Mouse (Mus musculus) testis, adult 2 months (tissue): ENCODE data around the gene Olfr353. TPM values are rescaled to one million over a fixed set of nuclear protein-coding genes. Genes with fewer than 3 reads are reported as not detected.

ENCODE experiments used
- H3K27ac ChIP-seq: fragments of 200-500 bp; 2 replicates; pipeline ENCODE4 v1.5.1; 2012; ENCODE audit warnings: low read depth, low read length; ENCODE audit not compliant: control insufficient read depth, insufficient read depth
- H3K27me3 ChIP-seq: fragments of 200-500 bp; 2 replicates; pipeline ENCODE4 v1.6.1; 2012; ENCODE audit warnings: mild to moderate bottlenecking, low read length, moderate library complexity; ENCODE audit not compliant: control insufficient read depth, insufficient read depth
- H3K36me3 ChIP-seq: fragments of 200-500 bp; 2 replicates; pipeline ENCODE4 v1.6.1; 2012; ENCODE audit warnings: mild to moderate bottlenecking, low read length; ENCODE audit not compliant: control insufficient read depth, insufficient read depth
- H3K4me1 ChIP-seq: fragments of 200-500 bp; 2 replicates; pipeline ENCODE4 v1.6.1; 2012; ENCODE audit warnings: low read length; ENCODE audit not compliant: control insufficient read depth, insufficient read depth
- H3K4me3 ChIP-seq: fragments of 200-500 bp; 2 replicates; pipeline ENCODE4 v1.5.1; 2012; ENCODE audit warnings: low read depth, mild to moderate bottlenecking, low read length, moderate library complexity, mixed read lengths; ENCODE audit not compliant: control insufficient read depth
- CTCF ChIP-seq: fragments of 200-500 bp; IDR thresholded peaks from 2 replicates; pipeline ENCODE4 v1.5.1; 2012; ENCODE audit warnings: low read depth, mild to moderate bottlenecking, inconsistent platforms, low read length, moderate library complexity; ENCODE audit not compliant: control insufficient read depth, insufficient read depth, insufficient replicate concordance
- POLR2A ChIP-seq: fragments of 200-500 bp; IDR thresholded peaks from 2 replicates; pipeline ENCODE4 v1.6.1; 2012; ENCODE audit warnings: low read depth, mild to moderate bottlenecking, inconsistent platforms, low read length, moderate library complexity; ENCODE audit not compliant: control insufficient read depth
- polyA plus RNA-seq: library from polyadenylated mRNA; depleted of rRNA; stranded (reverse); fragments of >200 nt; gene quantifications from 2 replicates; pipeline ENCODE4 v1.2.3, GENCODE M21; 2012; rRNA removed

Olfr353 gene
- polyA plus RNA-seq, 1 experiment = not detected

- H3K27me3 ChIP-seq = no peaks in the 10 kb centered on the region
- no peak within 1 kb of the TSS for H3K4me3 ChIP-seq
- H3K36me3 ChIP-seq = no peaks in the 10 kb centered on the region
- no peaks in the 10 kb centered on the region for H3K4me1 ChIP-seq
- no peak within 1 kb of the TSS for H3K27ac ChIP-seq
- no peak for TF ChIP-seq CTCF
- no peak for TF ChIP-seq POLR2A
Observed at GRCm38 (mm10) chr2:36846010-36846409, 46.7 kb downstream of the Olfr353 start, which contains the start of gene Olfr350. Olfr350 (plus strand) TSS chr2:36846310.

Other genes with a start within 250 kb of the Olfr353 start
- not detected in 2 replicates for gene Olfr346, start 207.1 kb downstream of the Olfr353 start, polyA plus RNA-seq
- not detected in 2 replicates for gene Olfr347, start 161.0 kb downstream of the Olfr353 start, polyA plus RNA-seq
- not detected in 2 replicates for gene Olfr348, start 108.7 kb downstream of the Olfr353 start, polyA plus RNA-seq
- gene Olfr50, start 102.4 kb downstream of the Olfr353 start, polyA plus RNA-seq = not detected in 2 replicates
- not detected in 2 replicates for gene Olfr3, start 75.9 kb downstream of the Olfr353 start, polyA plus RNA-seq
- gene Olfr350, start 46.6 kb downstream of the Olfr353 start, polyA plus RNA-seq = not detected in 2 replicates
- not detected in 2 replicates for gene Olfr351, start 30.3 kb downstream of the Olfr353 start, polyA plus RNA-seq
- not detected in 2 replicates for gene Olfr352, start 24.5 kb downstream of the Olfr353 start, polyA plus RNA-seq
- not detected in 2 replicates for gene Olfr354, start 12.7 kb upstream of the Olfr353 start, polyA plus RNA-seq
- gene Olfr355, start 36.0 kb upstream of the Olfr353 start, polyA plus RNA-seq = not detected in 2 replicates
- not detected in 2 replicates for gene Olfr356, start 44.2 kb upstream of the Olfr353 start, polyA plus RNA-seq
- gene Olfr357, start 100.9 kb upstream of the Olfr353 start, polyA plus RNA-seq = 0.59 and 0.62 TPM in 2 replicates
- gene Olfr358, start 116.4 kb upstream of the Olfr353 start, polyA plus RNA-seq = not detected in 2 replicates
- not detected in 2 replicates for gene Olfr360, start 172.8 kb upstream of the Olfr353 start, polyA plus RNA-seq
- 0.11 and 0.58 TPM in 2 replicates for gene Olfr361, start 196.4 kb upstream of the Olfr353 start, polyA plus RNA-seq
- 0.07 TPM in 2 replicates for gene Olfr362, start 225.0 kb upstream of the Olfr353 start, polyA plus RNA-seq
- gene Olfr364-ps1, start 246.4 kb upstream of the Olfr353 start, polyA plus RNA-seq = not detected in 2 replicates